8 mouse cellular contexts compared by ENCODE assay signal in the genomic region with DNA sequence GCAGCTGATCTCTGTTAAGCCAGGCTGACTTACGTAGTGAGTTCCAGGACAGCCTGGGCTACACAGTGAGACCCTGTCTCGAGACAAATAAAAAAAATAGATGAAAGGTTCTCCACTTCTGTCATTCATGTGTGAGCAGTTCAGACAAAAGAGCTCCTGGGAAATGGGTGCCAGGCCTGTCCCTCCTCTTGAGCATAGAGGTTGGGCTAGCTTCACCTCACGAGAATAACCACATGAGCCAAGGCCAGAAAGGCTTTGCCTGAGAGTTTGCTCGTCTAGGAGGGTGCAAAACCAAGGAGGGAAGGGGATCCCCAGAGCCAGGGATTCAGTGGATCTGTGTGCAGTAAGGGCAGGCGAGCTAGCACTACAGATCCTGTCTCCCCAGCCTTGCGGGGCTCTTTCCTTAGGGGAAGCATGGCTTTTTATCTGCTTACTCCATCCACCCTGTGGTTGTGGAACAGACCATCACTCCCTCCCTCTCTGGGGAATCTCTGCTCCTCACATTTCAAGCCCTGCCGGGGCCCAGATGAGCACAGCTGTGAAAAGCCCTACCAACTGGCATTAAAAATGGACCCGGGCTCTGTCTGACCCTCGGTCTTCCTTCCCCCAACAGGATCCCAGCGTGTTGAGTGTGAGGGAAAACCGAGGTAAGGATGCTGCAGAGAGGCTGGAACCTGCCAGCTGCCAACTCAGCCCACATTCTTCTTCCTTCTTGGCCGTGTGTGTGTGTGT. TPM values are rescaled to one million over a fixed set of nuclear protein-coding genes. Genes with fewer than 3 reads are reported as not detected.
DNase-seq lines count a peak whose midpoint lies in the region; ATAC-seq lines count a peak whose summit lies in the region.
"Had no signal": no experiment of that assay in that cellular context is flagged by ENCODE, and none has a peak within 500 bp of the region (broad histone marks: within the 10 kb centered on the region; RNA-seq: fewer than 3 reads in every experiment).

No protein-coding gene starts in this region.

- peak overlapping the region; percentile 54 for H3K27ac ChIP-seq in forebrain, embryonic 16.5 days (ENCODE audit: low read length)
- peak overlapping the region; percentile 25; the same call in 1 of the 2 replicates for H3K27ac ChIP-seq in limb, embryonic 10.5 days

- peak; percentile 19 for DNase-seq in retina, postnatal 1 day
- no peak for DNase-seq in retina, embryonic 14.5 days (ENCODE audit: low spot score)
- no peak for DNase-seq in limb, embryonic 10.5 days (ENCODE audit: low spot score)
- no peak for DNase-seq in Muller cell, postnatal 12 days (ENCODE audit: inconsistent ontology term)
- no peak for DNase-seq in left cerebral cortex, adult 11 months (ENCODE audit: low spot score)
- DNase-seq: liver had no signal

- peaks cover 9% of the 10 kb centered on the region; the same call in 1 of the 2 replicates for H3K36me3 ChIP-seq in forebrain, embryonic 16.5 days (ENCODE audit: control insufficient read depth, insufficient read depth)
- peaks cover 41% of the 10 kb centered on the region for H3K36me3 ChIP-seq in limb, embryonic 10.5 days

- no peaks in the 10 kb centered on the region for H3K9me3 ChIP-seq in forebrain, embryonic 16.5 days (ENCODE audit: control insufficient read depth, low read length)
- no peaks in the 10 kb centered on the region for H3K9me3 ChIP-seq in limb, embryonic 10.5 days (replicated peaks)

- no peak overlapping the region for H3K4me3 ChIP-seq in forebrain, embryonic 16.5 days (replicated peaks; ENCODE audit: low read length)
- no peak overlapping the region for H3K4me3 ChIP-seq in limb, embryonic 10.5 days

- no peak overlapping the region for H3K9ac ChIP-seq in forebrain, embryonic 16.5 days (replicated peaks; ENCODE audit: low read depth, low read length)

- H3K4me2 ChIP-seq in forebrain, embryonic 16.5 days (ENCODE audit: low read length), result no peak overlapping the region

- H3K27me3 ChIP-seq in forebrain, embryonic 16.5 days (replicated peaks; ENCODE audit: control insufficient read depth, insufficient read depth, low read length), result no peaks in the 10 kb centered on the region
- H3K27me3 ChIP-seq in limb, embryonic 10.5 days (ENCODE audit: low read depth, poor library complexity, severe bottlenecking), result no peaks in the 10 kb centered on the region

- 0 out of 2 replicates have a peak, but pooled peaks have one; percentile 2 for ATAC-seq in forebrain, embryonic 16.5 days
- no peak for ATAC-seq in erythroblast, adult 5-6 weeks (replicated peaks; ENCODE audit: low FRiP score, poor library complexity, severe bottlenecking)

- WGBS in forebrain, embryonic 16.5 days, result 51% methylated on average over 12 of the region's 12 CpGs
- 49% methylated on average over 12 of the region's 12 CpGs for WGBS in limb, embryonic 10.5 days

- peaks cover 28% of the 10 kb centered on the region for H3K4me1 ChIP-seq in forebrain, embryonic 16.5 days (replicated peaks; ENCODE audit: control insufficient read depth, insufficient read depth, low read length)
- peaks cover 36% of the 10 kb centered on the region for H3K4me1 ChIP-seq in limb, embryonic 10.5 days

RNA-seq across cellular contexts. Expression of a gene that starts 32.3 kb away (rescaled TPM):
- polyA plus RNA-seq in forebrain, embryonic 16.5 days (2015; fragmentation: Nextera tagmentation; extraction: Ambion mirVana), result 16.0 and 17.9 TPM in 2 replicates
- 6.1 and 7.4 TPM in 2 replicates for polyA plus RNA-seq in limb, embryonic 10.5 days (2016; fragmentation: Nextera tagmentation; extraction: Ambion mirVana)
- total RNA-seq in erythroblast, adult 5-6 weeks (2015; ENCODE audit: low replicate concordance), result 0.38 and 0.84 TPM in 2 replicates
- total RNA-seq in erythroblast, adult 5-6 weeks (2017; ENCODE audit: low replicate concordance), result 0.17 and 0.56 TPM in 2 replicates

RNA-seq across cellular contexts. Expression of a gene that starts 47.4 kb away (rescaled TPM):
- polyA plus RNA-seq in forebrain, embryonic 16.5 days (2015; fragmentation: Nextera tagmentation; extraction: Ambion mirVana), result 42.5 and 50.6 TPM in 2 replicates
- 35.0 and 43.4 TPM in 2 replicates for polyA plus RNA-seq in limb, embryonic 10.5 days (2016; fragmentation: Nextera tagmentation; extraction: Ambion mirVana)
- total RNA-seq in erythroblast, adult 5-6 weeks (2015; ENCODE audit: low replicate concordance), result 38.2 and 53.6 TPM in 2 replicates
- 69.9 and 74.2 TPM in 2 replicates for total RNA-seq in erythroblast, adult 5-6 weeks (2017; ENCODE audit: low replicate concordance)

RNA-seq across cellular contexts. Expression of a gene that starts 53.2 kb away (rescaled TPM):
- polyA plus RNA-seq in forebrain, embryonic 16.5 days (2015; fragmentation: Nextera tagmentation; extraction: Ambion mirVana), result 36.3 and 40.3 TPM in 2 replicates
- 52.3 and 52.7 TPM in 2 replicates for polyA plus RNA-seq in limb, embryonic 10.5 days (2016; fragmentation: Nextera tagmentation; extraction: Ambion mirVana)
- total RNA-seq in erythroblast, adult 5-6 weeks (2015; ENCODE audit: low replicate concordance), result 37.1 and 44.3 TPM in 2 replicates
- total RNA-seq in erythroblast, adult 5-6 weeks (2017; ENCODE audit: low replicate concordance), result 72.2 and 83.8 TPM in 2 replicates
